ENCODE assay signal across 8 mouse cellular contexts in genomic region chrX:157491145-157491935, GRCm38 (mm10). TPM values are rescaled to one million over a fixed set of nuclear protein-coding genes. Genes with fewer than 3 reads are reported as not detected.
DNase-seq lines count a peak whose midpoint lies in the region; ATAC-seq and TF ChIP-seq lines count a peak whose summit lies in the region.

No protein-coding gene starts in this region.

- peak; percentile 72 for ATAC-seq in kidney, embryonic 14.5 days (ENCODE audit: low FRiP score, low TSS enrichment)
- ATAC-seq in liver, embryonic 13.5 days (ENCODE audit: low read depth) = peak; percentile 49
- ATAC-seq in stomach, postnatal 0 days (ENCODE audit: low FRiP score, low TSS enrichment) = peak; percentile 77

- TF ChIP-seq EP300 in stomach, postnatal 0 days (optimal IDR thresholded peaks at IDR 0.05) = no peak

- WGBS in kidney, embryonic 14.5 days = 33% methylated on average over 63 of the region's 104 CpGs
- 13% methylated on average over 38 of the region's 104 CpGs for WGBS in liver, embryonic 13.5 days (ENCODE audit: insufficient replicate concordance)
- WGBS in stomach, postnatal 0 days = 13% methylated on average over 29 of the region's 104 CpGs

- H3K9ac ChIP-seq in kidney, embryonic 14.5 days (ENCODE audit: low read depth, low read length) = peak overlapping the region; percentile 77
- H3K9ac ChIP-seq in liver, embryonic 13.5 days = peak overlapping the region; percentile 76
- peak overlapping the region; percentile 64 for H3K9ac ChIP-seq in stomach, postnatal 0 days (ENCODE audit: low read length)

- peak overlapping the region; percentile 47; the same call in 1 of the 2 replicates for H3K27ac ChIP-seq in kidney, embryonic 14.5 days (ENCODE audit: low read depth, low read length)
- peak overlapping the region; percentile 59 for H3K27ac ChIP-seq in liver, embryonic 13.5 days
- H3K27ac ChIP-seq in stomach, postnatal 0 days (replicated peaks) = peak overlapping the region; percentile 67; the same call in 1 of the 2 replicates

- H3K27me3 ChIP-seq in kidney, embryonic 14.5 days (ENCODE audit: control insufficient read depth, insufficient read depth, low read length) = no peaks in the 10 kb centered on the region
- no peaks in the 10 kb centered on the region for H3K27me3 ChIP-seq in liver, embryonic 13.5 days
- no peaks in the 10 kb centered on the region for H3K27me3 ChIP-seq in stomach, postnatal 0 days (ENCODE audit: control insufficient read depth, insufficient read depth, low read length)

- no peaks in the 10 kb centered on the region for H3K9me3 ChIP-seq in kidney, embryonic 14.5 days (ENCODE audit: control insufficient read depth, low read length)
- H3K9me3 ChIP-seq in liver, embryonic 13.5 days (replicated peaks) = no peaks in the 10 kb centered on the region
- H3K9me3 ChIP-seq in stomach, postnatal 0 days (ENCODE audit: control insufficient read depth, low read length) = no peaks in the 10 kb centered on the region

- no peaks in the 10 kb centered on the region for H3K36me3 ChIP-seq in kidney, embryonic 14.5 days (ENCODE audit: control insufficient read depth, insufficient read depth, low read length)
- H3K36me3 ChIP-seq in liver, embryonic 13.5 days = no peaks in the 10 kb centered on the region
- no peaks in the 10 kb centered on the region for H3K36me3 ChIP-seq in stomach, postnatal 0 days (ENCODE audit: control insufficient read depth, insufficient read depth, low read length)

- peak; percentile 26 to 30 for DNase-seq in lung, adult 18-20 months
- no peak for DNase-seq in lung, postnatal 25 days (ENCODE audit: low spot score)
- DNase-seq in cerebellum, postnatal 25 days = peak; percentile 71 to 75
- peak; percentile 22 for DNase-seq in gastrocnemius, postnatal 25 days
- DNase-seq in liver, embryonic 13.5 days = peak; percentile 4
- DNase-seq in natural killer cell, adult 2 months (ENCODE audit: low spot score in 2 of 2) = peak; percentile 57 to 62
- peak; percentile 29 for DNase-seq in stomach, postnatal 0 days (ENCODE audit: low spot score)

- H3K4me2 ChIP-seq in kidney, embryonic 14.5 days (replicated peaks; ENCODE audit: low read depth, low read length) = peak overlapping the region; percentile 48
- H3K4me2 ChIP-seq in liver, embryonic 13.5 days = peak overlapping the region; percentile 84
- H3K4me2 ChIP-seq in stomach, postnatal 0 days (replicated peaks; ENCODE audit: low read depth) = peak overlapping the region; percentile 62

- TF ChIP-seq CTCF in stomach, postnatal 0 days (IDR thresholded peaks at IDR 0.05; ENCODE audit: low read depth) = no peak

- peak overlapping the region; percentile 69 for H3K4me3 ChIP-seq in kidney, embryonic 14.5 days (ENCODE audit: low read length)
- peak overlapping the region; percentile 69 for H3K4me3 ChIP-seq in liver, embryonic 13.5 days (replicated peaks)
- H3K4me3 ChIP-seq in stomach, postnatal 0 days (ENCODE audit: low read depth, low read length) = peak overlapping the region; percentile 54

- no peaks in the 10 kb centered on the region for H3K4me1 ChIP-seq in kidney, embryonic 14.5 days (ENCODE audit: control insufficient read depth, insufficient read depth, low read length)
- H3K4me1 ChIP-seq in liver, embryonic 13.5 days (replicated peaks) = peaks cover 11% of the 10 kb centered on the region
- H3K4me1 ChIP-seq in stomach, postnatal 0 days (replicated peaks; ENCODE audit: control insufficient read depth, insufficient read depth) = no peaks in the 10 kb centered on the region

RNA-seq across cellular contexts. Expression of gene Sms, which starts 0.7 kb away (rescaled TPM):
- 10 to 100 TPM; 41.5 to 47.8 TPM for total RNA-seq in gastrocnemius, postnatal 25 days (2021)
- polyA plus RNA-seq in kidney, embryonic 14.5 days (2014; fragmentation: Nextera tagmentation; extraction: Ambion mirVana) = 77.7 and 80.9 TPM in 2 replicates
- polyA plus RNA-seq in liver, embryonic 13.5 days (2015; fragmentation: Nextera tagmentation; extraction: Ambion mirVana) = 31.5 and 35.1 TPM in 2 replicates
- 28.3 and 30.7 TPM in 2 replicates for polyA plus RNA-seq in stomach, postnatal 0 days (2015; fragmentation: Nextera tagmentation; extraction: Ambion mirVana)
